Mouse (Mus musculus) T-helper 17 cell (primary cell): ENCODE data around the gene Olfr1325.
"Not testable (repeated sequence)": the region's sequence is repeated elsewhere in the genome, so short reads cannot be mapped to it uniquely, and the experiment has no call there.

Experiments used
- in situ Hi-C, 2 experiments: fragments of 300-600 bp; cut with MboI, MseI; formaldehyde crosslinking; loops; 1 replicate in 1 of 2; 2 replicates in 1 of 2; pipeline ENCODE4 v1.15.1; 2025; ENCODE audit warnings: high pct_unique_total_duplicates in 2 of 2

Gene Olfr1325

DNA sequence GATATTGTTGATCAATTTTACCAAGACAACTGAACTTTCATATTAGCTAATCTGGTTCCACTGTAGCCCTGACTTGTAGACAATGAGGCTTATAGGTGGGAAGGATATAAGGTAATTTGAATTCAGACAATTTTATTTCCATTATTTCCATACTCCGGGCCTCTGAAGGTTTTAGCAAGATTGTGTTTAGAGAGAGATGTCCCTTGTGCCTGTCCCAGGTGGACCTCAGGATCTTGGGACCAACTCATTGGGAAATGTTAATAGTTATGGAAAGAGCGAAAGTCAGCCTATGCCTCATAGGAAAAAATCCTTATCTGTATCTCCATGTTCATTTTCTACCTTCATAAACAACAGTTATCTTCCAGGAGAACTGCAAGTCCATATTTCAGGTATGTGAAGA is at the start of gene Olfr1325:
TSS of gene Olfr1325 (plus strand) at position 301 of the 400 bp plus-strand sequence.
- in situ Hi-C loops = no loop called here

DNA sequence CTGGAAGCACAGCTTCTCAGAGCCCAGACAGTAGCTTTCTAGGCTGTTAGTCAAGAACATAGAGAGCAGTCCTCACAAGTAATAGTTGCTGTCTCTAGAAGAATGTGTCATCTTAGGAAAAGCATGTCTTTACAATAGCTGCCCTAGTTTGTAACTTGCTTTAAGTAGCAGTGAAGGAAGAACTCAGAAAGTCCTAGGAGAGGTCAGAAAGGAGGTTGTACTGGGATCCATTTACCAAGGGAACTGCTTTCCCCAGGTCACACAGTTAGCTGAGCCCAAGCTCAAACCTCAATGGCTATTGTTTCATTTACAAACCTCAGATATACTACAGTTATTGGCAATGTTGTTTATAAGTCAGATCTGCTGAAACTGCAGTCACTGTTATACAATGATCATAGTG is 17.7 kb upstream of the Olfr1325 start, which contains the start of gene Olfr1326-ps1:
TSS of gene Olfr1326-ps1 (minus strand) at position 101 of the 400 bp plus-strand sequence.
- in situ Hi-C loops = no loop called here

DNA sequence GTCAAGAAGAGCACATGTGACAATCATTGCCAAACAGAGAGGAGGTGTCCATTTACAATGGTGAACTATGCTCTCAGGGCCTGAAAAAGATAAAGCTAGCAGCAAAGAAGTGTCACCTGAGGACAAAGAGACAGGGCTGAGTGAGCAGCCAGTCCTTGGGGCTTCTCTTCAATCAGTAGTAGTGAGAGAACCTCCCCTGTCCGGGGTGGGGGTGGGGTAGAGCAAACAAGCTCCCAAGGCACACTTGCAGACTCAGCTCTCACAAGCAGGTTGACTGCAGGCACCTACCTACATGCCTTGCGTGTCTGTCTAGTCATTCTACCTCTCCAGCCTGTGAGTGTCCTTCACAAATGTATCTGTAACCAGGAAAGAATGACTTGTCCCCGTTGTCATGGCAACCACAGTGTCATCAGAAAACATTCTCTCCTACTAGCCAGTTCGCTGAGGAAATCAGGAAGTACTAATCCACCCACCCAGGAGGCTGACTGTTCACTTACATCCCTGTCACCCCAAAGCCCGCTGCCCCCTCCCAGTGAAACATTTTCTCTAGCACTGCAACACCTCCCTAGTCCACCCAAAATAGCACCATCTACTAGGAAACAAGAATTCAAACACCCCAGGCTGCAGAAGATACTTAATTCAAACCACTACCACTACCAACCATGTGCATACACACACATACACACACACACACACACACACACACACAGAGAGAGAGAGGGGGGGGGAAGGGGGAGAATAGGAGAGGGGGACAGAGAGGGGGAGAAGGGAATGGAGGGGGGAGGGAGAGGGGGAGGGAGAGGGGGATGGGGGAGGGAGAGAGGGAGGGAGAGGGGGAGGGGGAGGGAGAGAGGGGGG is 53.2 kb downstream of the Olfr1325 start, which contains the start of gene Gm5640:
TSS of gene Gm5640 (minus strand) at position 170 of the 858 bp plus-strand sequence.
- in situ Hi-C loops = not testable (repeated sequence)

DNA sequence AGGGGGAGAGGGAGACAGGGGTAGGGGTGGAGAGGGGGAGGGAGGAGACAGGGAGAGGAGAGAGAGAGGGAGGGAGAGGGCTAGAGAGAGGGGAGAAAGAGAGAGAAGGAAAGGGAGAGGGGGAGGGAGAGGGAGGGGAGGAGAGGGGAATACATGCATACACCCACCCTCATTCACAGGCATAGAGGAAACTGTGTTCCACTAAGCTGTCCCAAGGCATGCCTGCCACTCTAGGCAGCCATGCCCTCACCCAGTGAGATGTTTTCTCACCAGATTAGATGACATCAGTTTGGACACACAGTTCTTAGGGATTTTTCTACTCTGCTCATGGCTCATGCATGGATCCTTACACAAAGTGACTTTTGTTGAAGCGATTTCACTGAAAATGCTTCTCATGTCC is 53.9 kb downstream of the Olfr1325 start:
- in situ Hi-C loops = not testable (repeated sequence)
